Mouse (Mus musculus): Measurements from ENCODE around the gene Arhgef7. TPM values are rescaled to one million over a fixed set of nuclear protein-coding genes. Genes with fewer than 3 reads are reported as not detected.

The Arhgef7 gene
- polyA plus RNA-seq, 1 experiment from 2014 or later: 67.5 TPM

GRCm38 (mm10) chr8:11783861-11784594 lies 56.5 kb downstream of the Arhgef7 start:
- Histone ChIP-seq H3K9ac (ENCODE audit: low read length) (no peak overlapping the region), H3K9me3 (ENCODE audit: control insufficient read depth, low read length) (no peaks in the 10 kb centered on the region), H3K36me3 (ENCODE audit: control insufficient read depth, insufficient read depth, low read length) (peaks cover 61% of the 10 kb centered on the region), H3K4me1 (ENCODE audit: control insufficient read depth in 2 of 2, insufficient read depth in 2 of 2, low read length in 2 of 2) (peaks cover 2 to 34% of the 10 kb centered on the region in 2 experiments), H3K27me3 (ENCODE audit: control insufficient read depth, insufficient read depth, low read length) (no peaks in the 10 kb centered on the region), H3K4me2 (ENCODE audit: low read length) (no peak overlapping the region), H3K4me3 (ENCODE audit: control insufficient read depth in 1 of 2, insufficient read depth in 1 of 2, low read depth in 1 of 2, low read length in 2 of 2) (no peak overlapping the region), H3K27ac (replicated peaks in 1 of 2; ENCODE audit: control insufficient read depth in 1 of 2, insufficient read depth in 1 of 2, low read depth in 2 of 2, low read length in 2 of 2) (no peak overlapping the region)
- no peak for ATAC-seq (ENCODE audit: insufficient number of reproducible peaks, insufficient read depth, low FRiP score, low read depth)
- 75% methylated on average over 7 of the region's 7 CpGs for WGBS

- H3K4me1 ChIP-seq (ENCODE audit: control insufficient read depth in 2 of 2, insufficient read depth in 2 of 2, low read length in 2 of 2): peaks cover 2 to 25% of the 10 kb centered on the region in 2 experiments; a peak in 3 of 4 replicates
- no peak overlapping the region for H3K4me2 ChIP-seq (ENCODE audit: low read length)
- H3K9ac ChIP-seq (ENCODE audit: low read length): no peak overlapping the region
- H3K9me3 ChIP-seq (ENCODE audit: control insufficient read depth, low read length): no peaks in the 10 kb centered on the region
- no peak for ATAC-seq (ENCODE audit: insufficient number of reproducible peaks, insufficient read depth, low FRiP score, low read depth)
- H3K36me3 ChIP-seq (ENCODE audit: control insufficient read depth, insufficient read depth, low read length): peaks cover 72% of the 10 kb centered on the region
- H3K27ac ChIP-seq (replicated peaks in 1 of 2; ENCODE audit: control insufficient read depth in 1 of 2, insufficient read depth in 1 of 2, low read depth in 2 of 2, low read length in 2 of 2): peak overlapping the region; percentile 1 to 25; a peak in 1 of 4 replicates
- H3K4me3 ChIP-seq (ENCODE audit: control insufficient read depth in 1 of 2, insufficient read depth in 1 of 2, low read depth in 1 of 2, low read length in 2 of 2): no peak overlapping the region
- H3K27me3 ChIP-seq (ENCODE audit: control insufficient read depth, insufficient read depth, low read length): no peaks in the 10 kb centered on the region
- 33% methylated on average over 4 of the region's 4 CpGs for WGBS
Measured at GRCm38 (mm10) chr8:11785121-11785520, 57.6 kb downstream of the Arhgef7 start.

- Histone ChIP-seq H3K4me2 (ENCODE audit: low read length) (no peak overlapping the region), H3K27me3 (ENCODE audit: control insufficient read depth, insufficient read depth, low read length) (no peaks in the 10 kb centered on the region)
Measured at GRCm38 (mm10) chr8:11785539-11786046, 58.1 kb downstream of the Arhgef7 start.

GRCm38 (mm10) chr8:11788252-11788651 lies 60.7 kb downstream of the Arhgef7 start:
- Histone ChIP-seq H3K36me3 (ENCODE audit: control insufficient read depth, insufficient read depth, low read length) (peaks cover 79% of the 10 kb centered on the region), H3K9ac (ENCODE audit: low read length) (no peak overlapping the region), H3K27me3 (ENCODE audit: control insufficient read depth, insufficient read depth, low read length) (no peaks in the 10 kb centered on the region), H3K4me2 (ENCODE audit: low read length) (no peak overlapping the region), H3K4me1 (ENCODE audit: control insufficient read depth in 2 of 2, insufficient read depth in 2 of 2, low read length in 2 of 2) (peaks cover 2 to 22% of the 10 kb centered on the region in 2 experiments; a peak in 3 of 4 replicates), H3K4me3 (ENCODE audit: control insufficient read depth in 1 of 2, insufficient read depth in 1 of 2, low read depth in 1 of 2, low read length in 2 of 2) (no peak overlapping the region), H3K27ac (replicated peaks in 1 of 2; ENCODE audit: control insufficient read depth in 1 of 2, insufficient read depth in 1 of 2, low read depth in 2 of 2, low read length in 2 of 2) (no peak overlapping the region), H3K9me3 (ENCODE audit: control insufficient read depth, low read length) (no peaks in the 10 kb centered on the region)
- no peak for ATAC-seq (ENCODE audit: insufficient number of reproducible peaks, insufficient read depth, low FRiP score, low read depth)
- WGBS: 63% methylated on average over 8 of the region's 8 CpGs

More at GRCm38 (mm10) chr8:11785539-11786046, 58.1 kb downstream of the Arhgef7 start:
- ATAC-seq (ENCODE audit: insufficient number of reproducible peaks, insufficient read depth, low FRiP score, low read depth): no peak
- Histone ChIP-seq H3K4me1 (ENCODE audit: control insufficient read depth in 2 of 2, insufficient read depth in 2 of 2, low read length in 2 of 2) (peaks cover 2 to 20% of the 10 kb centered on the region in 2 experiments; a peak in 3 of 4 replicates), H3K4me3 (ENCODE audit: control insufficient read depth in 1 of 2, insufficient read depth in 1 of 2, low read depth in 1 of 2, low read length in 2 of 2) (no peak overlapping the region), H3K36me3 (ENCODE audit: control insufficient read depth, insufficient read depth, low read length) (peaks cover 76% of the 10 kb centered on the region), H3K9me3 (ENCODE audit: control insufficient read depth, low read length) (no peaks in the 10 kb centered on the region), H3K27ac (replicated peaks in 1 of 2; ENCODE audit: control insufficient read depth in 1 of 2, insufficient read depth in 1 of 2, low read depth in 2 of 2, low read length in 2 of 2) (peak overlapping the region; percentile 1 to 25; a peak in 1 of 4 replicates), H3K9ac (ENCODE audit: low read length) (no peak overlapping the region)
- WGBS: 48% methylated on average over 9 of the region's 9 CpGs

- H3K27me3 ChIP-seq (ENCODE audit: control insufficient read depth, insufficient read depth, low read length): no peaks in the 10 kb centered on the region
- H3K4me3 ChIP-seq (ENCODE audit: control insufficient read depth in 1 of 2, insufficient read depth in 1 of 2, low read depth in 1 of 2, low read length in 2 of 2): no peak overlapping the region
- no peak overlapping the region for H3K4me2 ChIP-seq (ENCODE audit: low read length)
- H3K4me1 ChIP-seq (ENCODE audit: control insufficient read depth in 2 of 2, insufficient read depth in 2 of 2, low read length in 2 of 2): peaks cover 2 to 22% of the 10 kb centered on the region in 2 experiments; a peak in 3 of 4 replicates
- no peak overlapping the region for H3K9ac ChIP-seq (ENCODE audit: low read length)
- H3K27ac ChIP-seq (replicated peaks in 1 of 2; ENCODE audit: control insufficient read depth in 1 of 2, insufficient read depth in 1 of 2, low read depth in 2 of 2, low read length in 2 of 2): no peak overlapping the region
- H3K9me3 ChIP-seq (ENCODE audit: control insufficient read depth, low read length): no peaks in the 10 kb centered on the region
- 90% methylated on average over 5 of the region's 5 CpGs for WGBS
- peaks cover 72% of the 10 kb centered on the region for H3K36me3 ChIP-seq (ENCODE audit: control insufficient read depth, insufficient read depth, low read length)
- ATAC-seq (ENCODE audit: insufficient number of reproducible peaks, insufficient read depth, low FRiP score, low read depth): no peak
Measured at GRCm38 (mm10) chr8:11789168-11789567, 61.6 kb downstream of the Arhgef7 start.

GRCm38 (mm10) chr8:11794956-11795355 lies 67.4 kb downstream of the Arhgef7 start:
- Histone ChIP-seq H3K4me1 (ENCODE audit: control insufficient read depth in 2 of 2, insufficient read depth in 2 of 2, low read length in 2 of 2) (peaks cover 15 to 32% of the 10 kb centered on the region in 2 experiments), H3K27me3 (ENCODE audit: control insufficient read depth, insufficient read depth, low read length) (no peaks in the 10 kb centered on the region), H3K9me3 (ENCODE audit: control insufficient read depth, low read length) (no peaks in the 10 kb centered on the region), H3K4me3 (ENCODE audit: control insufficient read depth in 1 of 2, insufficient read depth in 1 of 2, low read depth in 1 of 2, low read length in 2 of 2) (no peak overlapping the region), H3K9ac (ENCODE audit: low read length) (no peak overlapping the region), H3K36me3 (ENCODE audit: control insufficient read depth, insufficient read depth, low read length) (peaks cover 76% of the 10 kb centered on the region), H3K27ac (replicated peaks in 1 of 2; ENCODE audit: control insufficient read depth in 1 of 2, insufficient read depth in 1 of 2, low read depth in 2 of 2, low read length in 2 of 2) (no peak overlapping the region), H3K4me2 (ENCODE audit: low read length) (no peak overlapping the region)
- no peak for ATAC-seq (ENCODE audit: insufficient number of reproducible peaks, insufficient read depth, low FRiP score, low read depth)

- Histone ChIP-seq H3K27ac (replicated peaks in 1 of 2; ENCODE audit: control insufficient read depth in 1 of 2, insufficient read depth in 1 of 2, low read depth in 2 of 2, low read length in 2 of 2) (0 out of 4 replicates have a peak overlapping the region, but pooled peaks of 1 of the 2 experiments have one; percentile 72), H3K27me3 (ENCODE audit: control insufficient read depth, insufficient read depth, low read length) (no peaks in the 10 kb centered on the region), H3K4me1 (ENCODE audit: control insufficient read depth in 2 of 2, insufficient read depth in 2 of 2, low read length in 2 of 2) (peaks cover 15 to 41% of the 10 kb centered on the region in 2 experiments), H3K4me2 (ENCODE audit: low read length) (no peak overlapping the region), H3K9ac (ENCODE audit: low read length) (no peak overlapping the region), H3K4me3 (ENCODE audit: control insufficient read depth in 1 of 2, insufficient read depth in 1 of 2, low read depth in 1 of 2, low read length in 2 of 2) (no peak overlapping the region), H3K36me3 (ENCODE audit: control insufficient read depth, insufficient read depth, low read length) (peaks cover 73% of the 10 kb centered on the region), H3K9me3 (ENCODE audit: control insufficient read depth, low read length) (no peaks in the 10 kb centered on the region)
- 0 out of 2 replicates have a peak, but pooled peaks have one; percentile 18 for ATAC-seq (ENCODE audit: insufficient number of reproducible peaks, insufficient read depth, low FRiP score, low read depth)
- WGBS: 71% methylated on average over 8 of the region's 8 CpGs
Measured at GRCm38 (mm10) chr8:11797128-11797527, 69.6 kb downstream of the Arhgef7 start.
